Mouse (Mus musculus): ENCODE measurements around the gene B4galt4.

GRCm38 (mm10) chr16:38771145-38771544, 29.1 kb downstream of the B4galt4 start:
- no peak for TF ChIP-seq CTCF (IDR thresholded peaks at IDR 0.05; ENCODE audit: low read depth, low read length)
- TF ChIP-seq TAL1 (conservative IDR thresholded peaks at IDR 0.05; ENCODE audit: low read depth, low read length) = no peak
- no peak for TF ChIP-seq GATA1 (IDR thresholded peaks at IDR 0.05; ENCODE audit: borderline replicate concordance, low read length)
- no peak for TF ChIP-seq POLR2AphosphoS5 (IDR thresholded peaks at IDR 0.05; ENCODE audit: insufficient replicate concordance, low read depth, low read length)
